Mouse (Mus musculus) CH12.LX (cell line): Measurements from ENCODE around the gene Tmeff1. TPM values are rescaled to one million over a fixed set of nuclear protein-coding genes. Genes with fewer than 3 reads are reported as not detected.

Source experiments
- DNase-seq: peaks from one replicate; pipeline ENCODE4 v3.0.0-alpha.2; 2013; ENCODE audit errors: extremely low read depth
- H3K27ac ChIP-seq: 2 replicates; pipeline ENCODE4 v1.5.1; 2012; ENCODE audit warnings: low read depth, mild to moderate bottlenecking, control low read depth, moderate library complexity; ENCODE audit not compliant: insufficient read depth
- H3K27me3 ChIP-seq: replicated peaks from 2 replicates; pipeline ENCODE3; 2012; ENCODE audit warnings: inconsistent platforms
- H3K36me3 ChIP-seq, 2 experiments: replicated peaks in 1 of 2; 2 replicates each; pipeline versions ENCODE3 to v1.6.1; 2012; ENCODE audit warnings: inconsistent platforms in 1 of 2, low read length in 1 of 2, mild to moderate bottlenecking in 1 of 2, mixed read lengths in 1 of 2, moderate library complexity in 1 of 2; ENCODE audit not compliant: control insufficient read depth in 1 of 2, insufficient read depth in 1 of 2
- H3K4me1 ChIP-seq, 2 experiments: 2 replicates each; pipeline ENCODE4 v1.6.1; 2012; ENCODE audit warnings: inconsistent platforms in 1 of 2, moderate library complexity in 1 of 2; ENCODE audit not compliant: insufficient read depth in 2 of 2, control insufficient read depth in 1 of 2
- H3K4me2 ChIP-seq: 2 replicates; pipeline ENCODE4 v1.6.1; 2012; ENCODE audit warnings: low read depth, mild to moderate bottlenecking, control low read depth; ENCODE audit not compliant: poor library complexity, insufficient read depth, severe bottlenecking
- H3K4me3 ChIP-seq, 3 experiments: fragments of 150-350 bp in 1 of 3; sonication (generic) in 1 of 3; replicated peaks in 1 of 3; 2 replicates each; pipeline versions ENCODE3 to v1.5.1; 2011 to 2012; ENCODE audit warnings: low read depth in 2 of 3, low read length in 2 of 3, mild to moderate bottlenecking in 2 of 3, moderate library complexity in 2 of 3, control low read depth in 1 of 3, improper control_type of control experiment in 1 of 3, inconsistent platforms in 1 of 3, mixed read lengths in 1 of 3; ENCODE audit not compliant: poor library complexity in 1 of 3
- H3K79me2 ChIP-seq: replicated peaks from 2 replicates; pipeline ENCODE4 v1.6.1; 2012; ENCODE audit warnings: mild to moderate bottlenecking, moderate library complexity; ENCODE audit not compliant: control insufficient read depth, poor library complexity, insufficient read depth, severe bottlenecking; ENCODE audit errors: extremely low read depth
- H3K9ac ChIP-seq: 2 replicates; pipeline ENCODE4 v1.6.1; 2012; ENCODE audit warnings: low read depth, mild to moderate bottlenecking, control low read depth, moderate library complexity; ENCODE audit not compliant: insufficient read depth
- H3K9me3 ChIP-seq: replicated peaks from 2 replicates; pipeline ENCODE3; 2012; ENCODE audit warnings: low read length, inconsistent platforms, mixed read lengths
- CHD2 ChIP-seq: IDR thresholded peaks from 2 replicates; pipeline ENCODE4 v1.6.1; 2011; ENCODE audit warnings: low read length, improper control_type of control experiment
- E2F4 ChIP-seq: IDR thresholded peaks from 2 replicates; pipeline ENCODE4 v1.6.1; 2011; ENCODE audit warnings: low read depth, low read length, improper control_type of control experiment; ENCODE audit not compliant: insufficient replicate concordance
- ELF1 ChIP-seq: IDR thresholded peaks from 2 replicates; pipeline ENCODE4 v1.6.1; 2014; ENCODE audit warnings: low read depth, mild to moderate bottlenecking, inconsistent platforms, low read length, improper control_type of control experiment
- EP300 ChIP-seq: IDR thresholded peaks from 2 replicates; pipeline ENCODE4 v1.6.1; 2011; ENCODE audit warnings: low read length, improper control_type of control experiment
- GABPA ChIP-seq: IDR thresholded peaks from 2 replicates; pipeline ENCODE4 v1.6.1; 2012; ENCODE audit warnings: low read depth, low read length, improper control_type of control experiment, inconsistent platforms; ENCODE audit not compliant: insufficient replicate concordance
- HCFC1 ChIP-seq: IDR thresholded peaks from 2 replicates; pipeline ENCODE4 v1.6.1; 2012; ENCODE audit warnings: low read depth, mild to moderate bottlenecking, inconsistent platforms, low read length, improper control_type of control experiment
- JUND ChIP-seq: conservative IDR thresholded peaks from 2 replicates; pipeline ENCODE4 v1.6.1; 2011; ENCODE audit warnings: low read depth, low read length, improper control_type of control experiment
- KAT2A ChIP-seq: IDR thresholded peaks from 2 replicates; pipeline ENCODE4 v1.6.1; 2012; ENCODE audit warnings: low read length, improper control_type of control experiment, inconsistent platforms; ENCODE audit not compliant: insufficient replicate concordance
- MYC ChIP-seq: IDR thresholded peaks from 2 replicates; pipeline ENCODE4 v1.6.1; 2011; ENCODE audit warnings: low read depth, mild to moderate bottlenecking, improper control_type of control experiment, low read length
- NELFE ChIP-seq: IDR thresholded peaks from 2 replicates; pipeline ENCODE4 v1.6.1; 2011; ENCODE audit warnings: low read depth, low read length, improper control_type of control experiment
- NRF1 ChIP-seq: IDR thresholded peaks from 2 replicates; pipeline ENCODE4 v1.6.1; 2014; ENCODE audit warnings: low read depth, mild to moderate bottlenecking, inconsistent platforms, low read length, improper control_type of control experiment, moderate library complexity
- POLR2A ChIP-seq: IDR thresholded peaks from 2 replicates; pipeline ENCODE4 v1.6.1; 2011; ENCODE audit warnings: low read depth, mild to moderate bottlenecking, improper control_type of control experiment, low read length
- POLR2AphosphoS2 ChIP-seq: IDR thresholded peaks from 2 replicates; pipeline ENCODE4 v1.6.1; 2011; ENCODE audit warnings: low read depth, low read length, improper control_type of control experiment
- RCOR1 ChIP-seq: conservative IDR thresholded peaks from 2 replicates; pipeline ENCODE4 v1.6.1; 2012; ENCODE audit warnings: low read depth, mild to moderate bottlenecking, inconsistent platforms, low read length, improper control_type of control experiment
- SIN3A ChIP-seq: IDR thresholded peaks from 2 replicates; pipeline ENCODE4 v1.6.1; 2012; ENCODE audit warnings: low read length, improper control_type of control experiment, inconsistent platforms
- SMC3 ChIP-seq: IDR thresholded peaks from 2 replicates; pipeline ENCODE4 v1.6.1; 2011; ENCODE audit warnings: low read depth, low read length, improper control_type of control experiment
- USF1 ChIP-seq: IDR thresholded peaks from 2 replicates; pipeline ENCODE4 v1.6.1; 2014; ENCODE audit warnings: low read depth, mild to moderate bottlenecking, inconsistent platforms, low read length, improper control_type of control experiment
- ZC3H11A ChIP-seq: IDR thresholded peaks from 2 replicates; pipeline ENCODE4 v1.6.1; 2012; ENCODE audit warnings: low read depth, mild to moderate bottlenecking, inconsistent platforms, low read length, improper control_type of control experiment
- ZKSCAN1 ChIP-seq: IDR thresholded peaks from 2 replicates; pipeline ENCODE4 v1.6.1; 2012; ENCODE audit warnings: low read depth, inconsistent platforms, low read length, improper control_type of control experiment, borderline replicate concordance
- ZNF384 ChIP-seq: IDR thresholded peaks from 2 replicates; pipeline ENCODE4 v1.6.1; 2012; ENCODE audit warnings: low read depth, low read length, improper control_type of control experiment, inconsistent platforms
- dilution Hi-C: fragments of 300-500 bp; cut with MboI; formaldehyde crosslinking; loops from 2 replicates; pipeline ENCODE4 v1.14.3; 2020; ENCODE audit warnings: low sequenced_read_pairs; ENCODE audit not compliant: extremely low pct_unique_long_range_greater_than_20kb, extremely low pct_ligation_motif_present
- in situ Hi-C: fragments of 300-500 bp; cut with MboI; formaldehyde crosslinking; loops from 3 replicates; pipeline ENCODE4 v1.14.3; 2019; ENCODE audit warnings: low sequenced_read_pairs, low pct_ligation_motif_present, low pct_unique_long_range_greater_than_20kb, mixed read lengths
- polyA plus RNA-seq: library from polyadenylated mRNA; unstranded; fragments of >175 nt; gene quantifications from 2 replicates; pipeline ENCODE4 v1.2.1, GENCODE M21; 2012; ENCODE audit warnings: low read depth; ENCODE audit not compliant: insufficient read length
- total RNA-seq, 2 experiments: library from RNA; depleted of rRNA; stranded (reverse); fragments of 300-350 nt in 1 of 2; fragments of >200 nt in 1 of 2; gene quantifications; 2 replicates each; pipeline ENCODE4 v1.2.3; 2012 to 2014

Gene Tmeff1
- total and polyA plus RNA-seq, 3 experiments: 23.3 to 32.4 (median 29.6) TPM

DNA sequence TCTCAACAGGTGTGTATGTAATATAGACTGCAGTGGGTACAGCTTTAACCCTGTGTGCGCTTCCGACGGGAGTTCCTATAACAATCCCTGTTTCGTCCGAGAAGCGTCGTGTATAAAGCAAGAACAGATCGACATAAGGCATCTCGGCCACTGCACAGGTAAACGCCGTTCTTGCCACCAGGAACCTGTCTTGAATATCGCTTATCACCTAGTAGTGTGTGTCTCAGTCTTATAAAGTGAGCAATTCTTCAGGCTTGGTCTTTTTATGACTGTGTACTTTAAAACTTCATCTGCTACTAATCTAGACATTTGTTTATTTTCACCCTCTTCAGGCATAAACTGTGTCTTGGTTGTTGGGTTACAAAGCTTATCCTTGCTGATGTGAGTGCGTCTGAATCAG is 51.9 kb downstream of the Tmeff1 start:
- no peaks in the 10 kb centered on the region for H3K4me1 ChIP-seq
- in situ Hi-C loops: no loop called here

DNA sequence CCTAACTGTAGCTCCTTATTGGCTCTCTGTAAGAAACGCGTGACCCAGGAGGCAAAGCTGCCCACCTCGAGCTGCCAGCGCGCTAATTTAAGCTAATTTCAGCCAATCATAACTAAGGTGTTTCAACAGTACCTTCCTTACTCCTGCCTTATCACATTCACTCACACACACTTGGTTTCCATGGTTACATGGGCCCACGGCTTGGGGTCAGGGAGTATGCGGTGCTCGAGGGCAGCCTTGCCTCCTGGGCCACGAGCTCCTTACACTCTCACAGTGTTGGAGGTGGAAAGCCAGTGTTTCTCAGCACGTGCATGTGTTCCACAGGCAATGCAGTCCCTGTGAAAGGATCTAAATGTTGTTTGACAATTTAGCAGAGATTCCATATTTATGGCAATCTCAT is 53.2 kb downstream of the Tmeff1 start:
- Histone ChIP-seq H3K27me3 (no peaks in the 10 kb centered on the region), H3K4me1 (no peaks in the 10 kb centered on the region)

More for the DNA sequence above, 51.9 kb downstream of the Tmeff1 start:
- TF ChIP-seq USF1 (no peak), GABPA (no peak), POLR2A (no peak), E2F4 (no peak), ZNF384 (no peak)
- H3K27ac ChIP-seq: no peak overlapping the region
- no peak overlapping the region for H3K4me2 ChIP-seq
- dilution Hi-C loops: no loop called here
- no peaks in the 10 kb centered on the region for H3K79me2 ChIP-seq
- H3K9ac ChIP-seq: no peak overlapping the region
- H3K27me3 ChIP-seq: no peaks in the 10 kb centered on the region
- DNase-seq: no peak
- H3K36me3 ChIP-seq: peaks cover 0 to 41% of the 10 kb centered on the region in 2 experiments
- H3K9me3 ChIP-seq: peaks cover 3% of the 10 kb centered on the region
- H3K4me3 ChIP-seq: no peak overlapping the region

DNA sequence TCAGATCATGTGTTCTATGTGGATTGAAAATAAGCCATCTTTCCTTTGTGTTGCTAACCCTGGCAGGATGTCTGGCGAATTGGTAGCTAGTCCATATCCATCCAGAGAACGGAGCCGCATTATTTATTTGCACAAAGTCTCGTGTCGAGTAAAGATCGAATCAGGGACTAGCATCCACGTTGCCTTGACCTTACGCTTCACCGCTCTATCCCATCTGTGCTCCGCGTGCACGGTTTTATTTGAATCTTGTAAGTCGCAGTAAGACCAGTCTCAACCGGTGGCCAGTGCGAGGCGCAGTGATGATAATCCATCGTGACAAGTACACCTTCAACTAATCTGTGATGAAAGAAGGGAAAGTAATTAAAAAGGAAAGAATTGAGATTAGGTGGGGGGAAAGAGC is 54.5 kb downstream of the Tmeff1 start:
- TF ChIP-seq NELFE (no peak), ZC3H11A (no peak), ELF1 (no peak), KAT2A (no peak), CHD2 (no peak), SIN3A (no peak), HCFC1 (no peak)
- dilution Hi-C loops: no loop called here
- H3K27ac ChIP-seq: no peak overlapping the region
- in situ Hi-C loops: no loop called here
- no peaks in the 10 kb centered on the region for H3K4me1 ChIP-seq
- H3K9me3 ChIP-seq: peaks cover 3% of the 10 kb centered on the region
- H3K9ac ChIP-seq: no peak overlapping the region
- no peak overlapping the region for H3K4me3 ChIP-seq
- no peaks in the 10 kb centered on the region for H3K27me3 ChIP-seq
- peaks cover 0 to 58% of the 10 kb centered on the region in 2 experiments for H3K36me3 ChIP-seq
- no peak for DNase-seq
- H3K4me2 ChIP-seq: no peak overlapping the region
- no peaks in the 10 kb centered on the region for H3K79me2 ChIP-seq

More for the DNA sequence above, 53.2 kb downstream of the Tmeff1 start:
- H3K27ac ChIP-seq: no peak overlapping the region
- no peak overlapping the region for H3K4me2 ChIP-seq
- TF ChIP-seq JUND (no peak), KAT2A (no peak), ELF1 (no peak), NRF1 (no peak), MYC (no peak), SMC3 (no peak), ZNF384 (no peak), E2F4 (no peak), RCOR1 (no peak), EP300 (no peak), POLR2AphosphoS2 (no peak), ZKSCAN1 (no peak), HCFC1 (no peak)
- TF ChIP-seq, all 38 proteins: peak for 0
- no peak for DNase-seq
- no peak overlapping the region for H3K4me3 ChIP-seq
- dilution Hi-C loops: no loop called here
- peaks cover 3% of the 10 kb centered on the region for H3K9me3 ChIP-seq
- in situ Hi-C loops: no loop called here
- H3K79me2 ChIP-seq: no peaks in the 10 kb centered on the region
- peaks cover 0 to 51% of the 10 kb centered on the region in 2 experiments for H3K36me3 ChIP-seq
- no peak overlapping the region for H3K9ac ChIP-seq
